ENCODE assay signal across 8 mouse cellular contexts in the genomic region with DNA sequence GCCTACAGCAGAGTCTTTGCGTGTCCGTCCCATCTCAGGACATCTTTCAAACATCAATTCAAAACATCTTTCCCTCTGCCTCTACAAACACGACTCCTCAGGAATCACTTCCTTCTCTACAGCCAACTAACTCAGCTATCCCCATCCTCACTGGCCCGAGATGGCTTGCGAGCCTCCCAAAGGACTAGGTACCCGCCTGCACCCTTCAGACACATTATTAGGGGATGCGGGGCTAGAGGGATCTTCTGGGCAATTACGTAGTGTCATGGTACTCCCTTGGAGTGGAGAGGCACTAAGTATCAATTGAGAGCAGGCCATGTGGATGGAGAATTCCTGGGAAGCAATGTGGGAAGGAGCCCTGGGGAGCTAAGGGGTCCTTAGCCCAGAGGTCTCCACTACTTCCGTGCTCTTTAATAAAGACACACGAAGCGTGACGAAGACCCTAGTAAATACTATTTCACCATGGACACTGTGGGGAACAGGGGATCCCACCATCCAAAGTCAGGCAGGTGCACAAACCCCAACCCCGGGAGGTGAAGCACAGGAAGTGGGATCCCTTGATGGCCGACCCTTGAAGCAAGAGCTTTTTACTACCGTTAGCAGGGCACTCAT. TPM values are rescaled to one million over a fixed set of nuclear protein-coding genes. Genes with fewer than 3 reads are reported as not detected.
DNase-seq lines count a peak whose midpoint lies in the region; ATAC-seq and TF ChIP-seq lines count a peak whose summit lies in the region.

No protein-coding gene starts in this region.

- no peak for DNase-seq in heart, postnatal 10 days
- no peak for DNase-seq in liver, postnatal 0 days
- DNase-seq in c-Kit-positive CD71-positive TER-119-positive erythroid progenitor cells, embryonic 14.5 days (ENCODE audit: low spot score): no peak
- DNase-seq in layer of hippocampus, adult 18-20 months (ENCODE audit: low spot score in 2 of 2): no peak
- no peak for DNase-seq in gastrocnemius, postnatal 4 days (ENCODE audit: low spot score in 2 of 2)

- 0 out of 2 replicates have a peak, but pooled peaks cover 10% of the 10 kb centered on the region for H3K27me3 ChIP-seq in heart, embryonic 13.5 days (replicated peaks)
- peaks cover 13% of the 10 kb centered on the region for H3K27me3 ChIP-seq in E14TG2a.4 (ENCODE audit: insufficient read depth, low read length)
- no peaks in the 10 kb centered on the region for H3K27me3 ChIP-seq in forebrain, embryonic 15.5 days
- no peaks in the 10 kb centered on the region for H3K27me3 ChIP-seq in liver, postnatal 0 days (ENCODE audit: insufficient read depth, low read length)

- H3K4me3 ChIP-seq in heart, embryonic 13.5 days: peak overlapping the region; percentile 87
- peak overlapping the region; percentile 89 for H3K4me3 ChIP-seq in E14TG2a.4 (replicated peaks; ENCODE audit: low read length)
- peak overlapping the region; percentile 56 for H3K4me3 ChIP-seq in forebrain, embryonic 15.5 days
- peak overlapping the region; percentile 79 for H3K4me3 ChIP-seq in liver, postnatal 0 days (ENCODE audit: low read depth, low read length)

- no peak for TF ChIP-seq EP300 in liver, postnatal 0 days (IDR thresholded peaks at IDR 0.05; ENCODE audit: low read depth)

- TF ChIP-seq CTCF in E14TG2a.4 (conservative IDR thresholded peaks at IDR 0.05; ENCODE audit: low read length): no peak
- no peak for TF ChIP-seq CTCF in liver, postnatal 0 days (IDR thresholded peaks at IDR 0.05; ENCODE audit: low read depth)

- intact Hi-C loops in heart, postnatal 10 days (cut with DNase I): loop anchor here (1.0 to 5.0 kb wide), 3 partner anchors 19 to 104 kb away; no protein-coding TSS in a partner anchor

- H3K9ac ChIP-seq in heart, embryonic 13.5 days: peak overlapping the region; percentile 91
- peak overlapping the region; percentile 81 for H3K9ac ChIP-seq in forebrain, embryonic 15.5 days (replicated peaks)
- H3K9ac ChIP-seq in liver, postnatal 0 days (replicated peaks): peak overlapping the region; percentile 81

- peak overlapping the region; percentile 48; the same call in 1 of the 2 replicates for H3K27ac ChIP-seq in heart, embryonic 13.5 days (replicated peaks)
- H3K27ac ChIP-seq in forebrain, embryonic 15.5 days (replicated peaks): peak overlapping the region; percentile 67
- peak overlapping the region; percentile 48; the same call in 1 of the 2 replicates for H3K27ac ChIP-seq in liver, postnatal 0 days (ENCODE audit: low read depth)

- no peaks in the 10 kb centered on the region for H3K9me3 ChIP-seq in heart, embryonic 13.5 days
- H3K9me3 ChIP-seq in E14TG2a.4 (ENCODE audit: low read length): no peaks in the 10 kb centered on the region
- H3K9me3 ChIP-seq in forebrain, embryonic 15.5 days: no peaks in the 10 kb centered on the region
- no peaks in the 10 kb centered on the region for H3K9me3 ChIP-seq in liver, postnatal 0 days (ENCODE audit: low read length)

- no peaks in the 10 kb centered on the region for H3K36me3 ChIP-seq in heart, embryonic 13.5 days
- peaks cover 14% of the 10 kb centered on the region for H3K36me3 ChIP-seq in E14TG2a.4 (ENCODE audit: insufficient read depth, low read length)
- no peaks in the 10 kb centered on the region for H3K36me3 ChIP-seq in forebrain, embryonic 15.5 days
- H3K36me3 ChIP-seq in liver, postnatal 0 days (replicated peaks; ENCODE audit: insufficient read depth, low read length): no peaks in the 10 kb centered on the region

- ATAC-seq in heart, embryonic 13.5 days (ENCODE audit: extremely low read depth, insufficient number of reproducible peaks, low FRiP score, low TSS enrichment): no peak
- ATAC-seq in forebrain, embryonic 15.5 days (replicated peaks): no peak; the same call in 1 of the 2 replicates
- ATAC-seq in liver, postnatal 0 days: no peak

- peak overlapping the region; percentile 88 for H3K4me2 ChIP-seq in heart, embryonic 13.5 days
- peak overlapping the region; percentile 82 for H3K4me2 ChIP-seq in forebrain, embryonic 15.5 days (replicated peaks)
- peak overlapping the region; percentile 94 for H3K4me2 ChIP-seq in liver, postnatal 0 days (ENCODE audit: low read depth, low read length)

- WGBS in heart, embryonic 13.5 days: 38% methylated on average over 15 of the region's 15 CpGs
- 28% methylated on average over 15 of the region's 15 CpGs for WGBS in forebrain, embryonic 15.5 days
- 37% methylated on average over 15 of the region's 15 CpGs for WGBS in liver, postnatal 0 days (ENCODE audit: insufficient replicate concordance)

- H3K4me1 ChIP-seq in heart, embryonic 13.5 days: peaks cover 20% of the 10 kb centered on the region
- H3K4me1 ChIP-seq in E14TG2a.4 (replicated peaks; ENCODE audit: low read depth, low read length): peaks cover 46% of the 10 kb centered on the region
- H3K4me1 ChIP-seq in forebrain, embryonic 15.5 days: peaks cover 29% of the 10 kb centered on the region
- H3K4me1 ChIP-seq in liver, postnatal 0 days (ENCODE audit: insufficient read depth): peaks cover 32% of the 10 kb centered on the region

RNA-seq across cellular contexts. Expression of gene Cuedc2, which starts 0.7 kb away (rescaled TPM):
- 114 and 131 TPM in 2 replicates for polyA plus RNA-seq in heart, embryonic 13.5 days (2015; fragmentation: Nextera tagmentation; extraction: Ambion mirVana)
- 100 to 1,000 TPM in 1 of 2 experiments, 10 to 100 TPM in 1; 99.6 to 107 TPM for total RNA-seq in heart, postnatal 10 days (2021)
- polyA plus RNA-seq in forebrain, embryonic 15.5 days (2015; fragmentation: Nextera tagmentation; extraction: Ambion mirVana): 351 and 362 TPM in 2 replicates
- 52.4 and 53.8 TPM in 2 replicates for polyA plus RNA-seq in liver, postnatal 0 days (2015; fragmentation: Nextera tagmentation; extraction: Ambion mirVana)
- 100 to 1,000 TPM; 179 to 182 TPM for total RNA-seq in layer of hippocampus, adult 18-20 months (2021)
- total RNA-seq in gastrocnemius, postnatal 4 days (2021): 100 to 1,000 TPM; 106 to 120 TPM

RNA-seq across cellular contexts. Expression of gene Mfsd13a, which starts 3.1 kb away (rescaled TPM):
- polyA plus RNA-seq in heart, embryonic 13.5 days (2015; fragmentation: Nextera tagmentation; extraction: Ambion mirVana): 4.5 and 5.2 TPM in 2 replicates
- 1 to 10 TPM; 3.4 to 4.6 TPM for total RNA-seq in heart, postnatal 10 days (2021)
- 8.7 and 9.3 TPM in 2 replicates for polyA plus RNA-seq in forebrain, embryonic 15.5 days (2015; fragmentation: Nextera tagmentation; extraction: Ambion mirVana)
- 3.4 and 3.9 TPM in 2 replicates for polyA plus RNA-seq in liver, postnatal 0 days (2015; fragmentation: Nextera tagmentation; extraction: Ambion mirVana)
- total RNA-seq in layer of hippocampus, adult 18-20 months (2021): 10 to 100 TPM; 28.2 to 29.0 TPM
- 1 to 10 TPM; 1.7 to 2.5 TPM for total RNA-seq in gastrocnemius, postnatal 4 days (2021)

RNA-seq across cellular contexts. Expression of gene Fbxl15, which starts 9.8 kb away (rescaled TPM):
- 9.5 and 10.2 TPM in 2 replicates for polyA plus RNA-seq in heart, embryonic 13.5 days (2015; fragmentation: Nextera tagmentation; extraction: Ambion mirVana)
- total RNA-seq in heart, postnatal 10 days (2021): 1 to 10 TPM; 6.5 to 6.8 TPM
- 37.5 and 40.2 TPM in 2 replicates for polyA plus RNA-seq in forebrain, embryonic 15.5 days (2015; fragmentation: Nextera tagmentation; extraction: Ambion mirVana)
- polyA plus RNA-seq in liver, postnatal 0 days (2015; fragmentation: Nextera tagmentation; extraction: Ambion mirVana): 8.6 and 8.8 TPM in 2 replicates
- total RNA-seq in layer of hippocampus, adult 18-20 months (2021): 10 to 100 TPM; 30.7 to 31.5 TPM
- 1 to 10 TPM; 4.4 to 5.1 TPM for total RNA-seq in gastrocnemius, postnatal 4 days (2021)

RNA-seq across cellular contexts. Expression of gene Psd, which starts 10.9 kb away (rescaled TPM):
- polyA plus RNA-seq in heart, embryonic 13.5 days (2015; fragmentation: Nextera tagmentation; extraction: Ambion mirVana): 4.3 and 5.6 TPM in 2 replicates
- 1 to 10 TPM; 2.2 to 2.9 TPM for total RNA-seq in heart, postnatal 10 days (2021)
- polyA plus RNA-seq in forebrain, embryonic 15.5 days (2015; fragmentation: Nextera tagmentation; extraction: Ambion mirVana): 78.2 and 79.9 TPM in 2 replicates
- polyA plus RNA-seq in liver, postnatal 0 days (2015; fragmentation: Nextera tagmentation; extraction: Ambion mirVana): 1.9 and 2.0 TPM in 2 replicates
- total RNA-seq in layer of hippocampus, adult 18-20 months (2021): 100 to 1,000 TPM; 799 to 877 TPM
- total RNA-seq in gastrocnemius, postnatal 4 days (2021): 1 to 10 TPM; 2.0 to 2.9 TPM

RNA-seq across cellular contexts. Expression of gene 2310034G01Rik, which starts 12.3 kb away (rescaled TPM):
- polyA plus RNA-seq in heart, embryonic 13.5 days (2015; fragmentation: Nextera tagmentation; extraction: Ambion mirVana): 0.76 and 1.4 TPM in 2 replicates
- under 1 TPM; 0.19 to 0.20 TPM for total RNA-seq in heart, postnatal 10 days (2021)
- polyA plus RNA-seq in forebrain, embryonic 15.5 days (2015; fragmentation: Nextera tagmentation; extraction: Ambion mirVana): 2.5 and 2.6 TPM in 2 replicates
- 0.75 and 1.0 TPM in 2 replicates for polyA plus RNA-seq in liver, postnatal 0 days (2015; fragmentation: Nextera tagmentation; extraction: Ambion mirVana)
- 1 to 10 TPM in 1 of 2 experiments, under 1 TPM in 1; 0.77 to 1.2 TPM for total RNA-seq in layer of hippocampus, adult 18-20 months (2021)
- total RNA-seq in gastrocnemius, postnatal 4 days (2021): under 1 TPM; 0.59 to 0.70 TPM

Comparison
In these comparisons a context has a peak if more than half of its experiments do, and no peak if none do; other contexts are left out.
1. RNA of gene Mfsd13a, which starts 3.1 kb away (total RNA-seq): 28.2 to 29.0 TPM in layer of hippocampus, adult 18-20 months; 3.4 to 4.6 TPM in heart, postnatal 10 days and 1.7 to 2.5 TPM in gastrocnemius, postnatal 4 days; every median in the first group is over 4 times any median in the second.
2. RNA of gene Fbxl15, which starts 9.8 kb away (total RNA-seq): 30.7 to 31.5 TPM in layer of hippocampus, adult 18-20 months; 6.5 to 6.8 TPM in heart, postnatal 10 days and 4.4 to 5.1 TPM in gastrocnemius, postnatal 4 days; every median in the first group is over 4 times any median in the second.
3. Peak in every context shown above with its lines, with median percentiles within 50 percentile points of each other: H3K27ac ChIP-seq, H3K4me2 ChIP-seq, H3K4me3 ChIP-seq and H3K9ac ChIP-seq.